Mouse (Mus musculus) intestine, embryonic 15.5 days (tissue): ENCODE data around the gene Szrd1. TPM values are rescaled to one million over a fixed set of nuclear protein-coding genes. Genes with fewer than 3 reads are reported as not detected.
A peak's percentile ranks its signal among the peaks of the same experiment; 100 is the strongest.

Experiments
- ATAC-seq: fragments of 200-750 bp; cut with Nextera tagmentation; 2 replicates; pipeline ENCODE4 v1.8.0; 2017; ENCODE audit warnings: moderate TSS enrichment, moderate library complexity
- H3K27ac ChIP-seq: fragments of 300-500 bp; sonication (generic); 2 replicates; pipeline ENCODE4 v1.5.1; 2015; ENCODE audit warnings: mild to moderate bottlenecking, inconsistent platforms
- H3K27me3 ChIP-seq: fragments of 300-500 bp; sonication (generic); replicated peaks from 2 replicates; pipeline ENCODE4 v1.6.1; 2015; ENCODE audit warnings: inconsistent platforms
- H3K36me3 ChIP-seq: fragments of 300-500 bp; sonication (generic); 2 replicates; pipeline ENCODE4 v1.6.1; 2015; ENCODE audit warnings: inconsistent platforms
- H3K4me1 ChIP-seq: fragments of 300-500 bp; sonication (generic); replicated peaks from 2 replicates; pipeline ENCODE4 v1.6.1; 2015; ENCODE audit warnings: inconsistent platforms
- H3K4me2 ChIP-seq: fragments of 300-500 bp; sonication (generic); replicated peaks from 2 replicates; pipeline ENCODE4 v1.6.1; 2015; ENCODE audit warnings: mild to moderate bottlenecking, inconsistent platforms
- H3K4me3 ChIP-seq: fragments of 300-500 bp; sonication (generic); replicated peaks from 2 replicates; pipeline ENCODE4 v1.5.1; 2015; ENCODE audit warnings: inconsistent platforms
- H3K9ac ChIP-seq: fragments of 300-500 bp; sonication (generic); 2 replicates; pipeline ENCODE4 v1.6.1; 2015; ENCODE audit warnings: inconsistent platforms
- H3K9me3 ChIP-seq: fragments of 300-500 bp; sonication (generic); 2 replicates; pipeline ENCODE4 v1.6.1; 2016; ENCODE audit warnings: inconsistent platforms
- WGBS: fragments of 180-500 bp; shearing (Covaris S2); methylation state at CpG from one replicate; pipeline ENCODE4 v1.1.7; 2015; 5-methylcytosine and 5-hydroxymethylcytosine counted together
- polyA plus RNA-seq: library from polyadenylated mRNA; unstranded; fragments of >200 nt; fragmentation: Nextera tagmentation; extraction: Ambion mirVana; gene quantifications from 2 replicates; pipeline ENCODE4 v1.2.1, GENCODE M21; 2015

The Szrd1 gene
- polyA plus RNA-seq, 1 experiment from 2014 or later = 42.7 TPM

- 0 out of 2 replicates have a peak overlapping the region, but pooled peaks have one; percentile 6 for H3K9ac ChIP-seq
- peak; percentile 75 for ATAC-seq
- H3K27me3 ChIP-seq = no peaks in the 10 kb centered on the region
- WGBS = 17% methylated on average over 5 of the region's 5 CpGs
- peaks cover 66% of the 10 kb centered on the region for H3K4me1 ChIP-seq
- peak overlapping the region; percentile 90 for H3K27ac ChIP-seq
- no peaks in the 10 kb centered on the region for H3K36me3 ChIP-seq
- no peaks in the 10 kb centered on the region for H3K9me3 ChIP-seq
- H3K4me2 ChIP-seq = peak overlapping the region; percentile 46
- 0 out of 2 replicates have a peak overlapping the region, but pooled peaks have one; percentile 3 for H3K4me3 ChIP-seq
These were observed 8.0 kb downstream of the Szrd1 start for GRCm38 (mm10) chr4:141131531-141132061.

GRCm38 (mm10) chr4:141130704-141131342 is 8.8 kb downstream of the Szrd1 start:
- 49% methylated on average over 6 of the region's 6 CpGs for WGBS
- no peak overlapping the region for H3K4me3 ChIP-seq
- ATAC-seq = peak; percentile 55
- H3K4me2 ChIP-seq = peak overlapping the region; percentile 43
- H3K9ac ChIP-seq = 0 out of 2 replicates have a peak overlapping the region, but pooled peaks have one; percentile 3
- peaks cover 60% of the 10 kb centered on the region for H3K4me1 ChIP-seq
- H3K27me3 ChIP-seq = no peaks in the 10 kb centered on the region
- no peaks in the 10 kb centered on the region for H3K9me3 ChIP-seq
- H3K27ac ChIP-seq = peak overlapping the region; percentile 90
- no peaks in the 10 kb centered on the region for H3K36me3 ChIP-seq

GRCm38 (mm10) chr4:141129190-141129710 is 10.3 kb downstream of the Szrd1 start:
- H3K4me3 ChIP-seq = no peak overlapping the region
- no peaks in the 10 kb centered on the region for H3K9me3 ChIP-seq
- H3K9ac ChIP-seq = no peak overlapping the region
- H3K27me3 ChIP-seq = no peaks in the 10 kb centered on the region
- WGBS = 17% methylated on average over 6 of the region's 6 CpGs
- H3K27ac ChIP-seq = peak overlapping the region; percentile 62
- H3K4me1 ChIP-seq = peaks cover 51% of the 10 kb centered on the region
- ATAC-seq = no peak
- peaks cover 3% of the 10 kb centered on the region; the same call in 1 of the 2 replicates for H3K36me3 ChIP-seq
- peak overlapping the region; percentile 26; the same call in 1 of the 2 replicates for H3K4me2 ChIP-seq

- 14% methylated on average over 1 of the region's 1 CpGs for WGBS
- H3K27ac ChIP-seq = no peak overlapping the region
These were observed 16.5 kb downstream of the Szrd1 start for GRCm38 (mm10) chr4:141123065-141123464.

GRCm38 (mm10) chr4:141122663-141123062 is 16.9 kb downstream of the Szrd1 start:
- 79% methylated on average over 7 of the region's 7 CpGs for WGBS

More at GRCm38 (mm10) chr4:141123065-141123464, 16.5 kb downstream of the Szrd1 start:
- Histone ChIP-seq H3K4me2 (no peak overlapping the region), H3K9ac (no peak overlapping the region), H3K27me3 (no peaks in the 10 kb centered on the region), H3K9me3 (no peaks in the 10 kb centered on the region), H3K4me3 (no peak overlapping the region), H3K4me1 (peaks cover 13% of the 10 kb centered on the region; the same call in 1 of the 2 replicates), H3K36me3 (peaks cover 10% of the 10 kb centered on the region)
- ATAC-seq = no peak

GRCm38 (mm10) chr4:141120700-141121099 is 18.9 kb downstream of the Szrd1 start:
- Histone ChIP-seq H3K27me3 (no peaks in the 10 kb centered on the region), H3K4me1 (0 out of 2 replicates have a peak, but pooled peaks cover 10% of the 10 kb centered on the region), H3K27ac (no peak overlapping the region), H3K4me2 (no peak overlapping the region), H3K36me3 (peaks cover 28% of the 10 kb centered on the region), H3K9me3 (no peaks in the 10 kb centered on the region), H3K9ac (no peak overlapping the region), H3K4me3 (no peak overlapping the region)
- 26% methylated on average over 11 of the region's 11 CpGs for WGBS
- peak; percentile 50; the same call in 1 of the 2 replicates for ATAC-seq

More at GRCm38 (mm10) chr4:141122663-141123062, 16.9 kb downstream of the Szrd1 start:
- peaks cover 12% of the 10 kb centered on the region for H3K36me3 ChIP-seq
- no peak overlapping the region for H3K9ac ChIP-seq
- no peaks in the 10 kb centered on the region for H3K27me3 ChIP-seq
- H3K4me2 ChIP-seq = no peak overlapping the region
- no peak overlapping the region for H3K4me3 ChIP-seq
- no peak for ATAC-seq
- no peak overlapping the region for H3K27ac ChIP-seq
- peaks cover 13% of the 10 kb centered on the region; the same call in 1 of the 2 replicates for H3K4me1 ChIP-seq
- no peaks in the 10 kb centered on the region for H3K9me3 ChIP-seq

- H3K27me3 ChIP-seq = no peaks in the 10 kb centered on the region
- 0 out of 2 replicates have a peak, but pooled peaks cover 6% of the 10 kb centered on the region for H3K4me1 ChIP-seq
- 68% methylated on average over 4 of the region's 4 CpGs for WGBS
- H3K9ac ChIP-seq = no peak overlapping the region
- no peak overlapping the region for H3K27ac ChIP-seq
- peaks cover 34% of the 10 kb centered on the region for H3K36me3 ChIP-seq
- no peaks in the 10 kb centered on the region for H3K9me3 ChIP-seq
- no peak for ATAC-seq
- H3K4me3 ChIP-seq = no peak overlapping the region
- H3K4me2 ChIP-seq = no peak overlapping the region
These were observed 20.9 kb downstream of the Szrd1 start for GRCm38 (mm10) chr4:141118691-141119090.

- 0 out of 2 replicates have a peak, but pooled peaks cover under 1% of the 10 kb centered on the region for H3K4me1 ChIP-seq
- H3K36me3 ChIP-seq = peaks cover 47% of the 10 kb centered on the region
- no peak for ATAC-seq
- WGBS = 81% methylated on average over 8 of the region's 8 CpGs
- H3K9ac ChIP-seq = no peak overlapping the region
- no peak overlapping the region for H3K4me2 ChIP-seq
- H3K27ac ChIP-seq = no peak overlapping the region
- H3K9me3 ChIP-seq = no peaks in the 10 kb centered on the region
- H3K27me3 ChIP-seq = no peaks in the 10 kb centered on the region
- no peak overlapping the region for H3K4me3 ChIP-seq
These were observed 24.2 kb downstream of the Szrd1 start for GRCm38 (mm10) chr4:141115398-141115797.

- Histone ChIP-seq H3K27ac (0 out of 2 replicates have a peak overlapping the region, but pooled peaks have one; percentile 3), H3K27me3 (no peaks in the 10 kb centered on the region), H3K4me1 (no peaks in the 10 kb centered on the region), H3K9ac (no peak overlapping the region), H3K4me2 (no peak overlapping the region), H3K4me3 (no peak overlapping the region), H3K36me3 (peaks cover 48% of the 10 kb centered on the region), H3K9me3 (no peaks in the 10 kb centered on the region)
- 89% methylated on average over 6 of the region's 6 CpGs for WGBS
- ATAC-seq = no peak
These were observed 25.0 kb downstream of the Szrd1 start for GRCm38 (mm10) chr4:141114521-141114981.

GRCm38 (mm10) chr4:141113831-141114230 is 25.7 kb downstream of the Szrd1 start:
- no peak for ATAC-seq

GRCm38 (mm10) chr4:141108196-141108732 is 31.3 kb downstream of the Szrd1 start:
- Histone ChIP-seq H3K4me1 (no peaks in the 10 kb centered on the region), H3K9ac (no peak overlapping the region), H3K4me2 (no peak overlapping the region), H3K27me3 (no peaks in the 10 kb centered on the region), H3K27ac (no peak overlapping the region), H3K9me3 (no peaks in the 10 kb centered on the region), H3K36me3 (peaks cover 17% of the 10 kb centered on the region), H3K4me3 (no peak overlapping the region)
- WGBS = 40% methylated on average over 10 of the region's 10 CpGs
- no peak for ATAC-seq

More at GRCm38 (mm10) chr4:141113831-141114230, 25.7 kb downstream of the Szrd1 start:
- H3K9me3 ChIP-seq = no peaks in the 10 kb centered on the region
- no peaks in the 10 kb centered on the region for H3K27me3 ChIP-seq
- no peak overlapping the region for H3K9ac ChIP-seq
- H3K27ac ChIP-seq = 0 out of 2 replicates have a peak overlapping the region, but pooled peaks have one; percentile 3
- no peak overlapping the region for H3K4me2 ChIP-seq
- no peak overlapping the region for H3K4me3 ChIP-seq
- WGBS = 75% methylated on average over 7 of the region's 7 CpGs
- H3K4me1 ChIP-seq = no peaks in the 10 kb centered on the region
- peaks cover 48% of the 10 kb centered on the region for H3K36me3 ChIP-seq
